Mouse (Mus musculus) 3134 (cell line): ENCODE results near the gene Ncoa7.
A peak's percentile ranks its signal among the peaks of the same experiment; 100 is the strongest.

Experiments
- DNase-seq: peaks from one replicate; pipeline ENCODE4 v3.0.0-alpha.2; 2011; ENCODE audit warnings: low spot score; ENCODE audit not compliant: insufficient read length; ENCODE audit errors: extremely low read depth

Ncoa7 gene

DNA sequence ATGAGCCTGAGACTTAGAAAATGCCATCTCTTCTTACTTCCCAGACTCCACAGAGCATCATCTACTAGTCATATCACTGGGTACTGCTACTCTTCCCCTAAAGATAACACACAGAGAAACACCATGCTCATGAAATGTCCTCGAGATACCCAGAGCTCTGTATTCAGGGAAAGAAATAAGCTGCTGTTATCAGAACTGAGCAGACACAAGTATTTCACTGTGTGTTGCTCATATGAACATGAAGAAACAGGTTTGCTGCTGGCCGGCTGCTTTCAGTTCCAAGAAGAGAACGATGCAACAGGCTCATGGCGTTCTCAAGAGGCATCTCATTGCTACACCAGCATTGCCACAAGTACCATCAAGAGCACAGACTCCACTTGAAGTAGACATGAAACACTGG is 53.3 kb downstream of the Ncoa7 start:
- no peak for DNase-seq

DNA sequence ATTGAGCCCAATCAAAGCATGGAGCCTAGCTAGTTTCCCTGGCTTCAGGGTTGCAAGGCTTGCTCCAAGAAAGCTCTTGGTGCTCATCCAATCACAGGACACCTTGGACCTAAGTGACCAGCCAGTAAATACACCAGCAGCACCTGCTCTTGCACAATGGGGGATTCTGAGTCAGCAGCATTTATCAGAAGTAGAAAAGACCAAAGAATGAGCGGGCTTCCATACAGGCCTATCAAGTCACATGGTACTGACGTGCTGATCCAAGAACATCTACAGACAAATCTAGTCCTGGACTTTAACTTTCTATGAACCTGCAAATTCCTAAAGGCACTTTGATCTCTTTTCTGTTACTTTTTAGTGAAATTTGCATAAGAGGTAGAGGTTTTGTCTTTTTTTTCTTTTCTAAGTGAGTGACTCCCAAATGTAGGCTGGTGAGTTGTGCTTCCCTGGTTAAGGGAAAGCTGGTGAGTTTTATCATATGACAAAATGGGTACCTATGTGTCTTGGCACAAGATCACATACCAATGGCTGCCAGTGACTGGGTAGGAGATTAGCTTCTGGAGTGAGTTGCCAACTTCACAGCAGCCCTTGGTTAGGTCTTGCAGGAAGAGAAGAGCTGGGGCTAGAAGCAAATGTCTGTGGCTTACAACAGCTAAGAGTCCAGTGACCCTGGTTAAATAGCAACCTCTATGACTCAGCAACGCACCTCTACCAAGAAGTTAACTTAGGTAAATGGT is 57.7 kb downstream of the Ncoa7 start:
- DNase-seq, result no peak

GRCm38 (mm10) chr10:30743275-30743674 is 59.9 kb downstream of the Ncoa7 start:
- DNase-seq, result no peak

GRCm38 (mm10) chr10:30738403-30738802 is 64.7 kb downstream of the Ncoa7 start:
- no peak for DNase-seq

DNA sequence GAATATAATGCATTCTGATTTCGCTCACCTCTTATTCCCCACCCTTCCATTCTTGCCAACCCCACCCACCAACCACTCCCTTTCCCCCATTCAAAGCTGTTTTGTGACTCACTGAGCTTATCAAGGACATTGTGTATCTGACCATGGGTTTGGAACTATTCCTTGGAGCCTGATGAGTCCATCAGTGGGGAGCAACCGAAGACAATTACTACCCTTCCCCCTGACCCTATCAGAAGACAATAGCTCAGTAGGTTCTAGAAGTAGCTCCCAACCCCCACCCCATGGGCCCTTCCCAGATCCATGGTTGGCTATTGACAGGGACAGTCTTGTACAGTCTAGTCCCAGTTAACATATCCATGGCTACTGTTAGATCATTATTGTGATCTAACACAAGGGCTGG is 65.8 kb downstream of the Ncoa7 start:
- DNase-seq, result no peak

- no peak for DNase-seq
These were observed 69.9 kb downstream of the Ncoa7 start for GRCm38 (mm10) chr10:30733148-30733785.

GRCm38 (mm10) chr10:30731321-30731914 is 71.7 kb downstream of the Ncoa7 start:
- DNase-seq, result no peak

GRCm38 (mm10) chr10:30730791-30731190 is 72.3 kb downstream of the Ncoa7 start:
- no peak for DNase-seq

- peak; percentile 74 for DNase-seq
These were observed 73.7 kb downstream of the Ncoa7 start for GRCm38 (mm10) chr10:30729157-30730096.

DNA sequence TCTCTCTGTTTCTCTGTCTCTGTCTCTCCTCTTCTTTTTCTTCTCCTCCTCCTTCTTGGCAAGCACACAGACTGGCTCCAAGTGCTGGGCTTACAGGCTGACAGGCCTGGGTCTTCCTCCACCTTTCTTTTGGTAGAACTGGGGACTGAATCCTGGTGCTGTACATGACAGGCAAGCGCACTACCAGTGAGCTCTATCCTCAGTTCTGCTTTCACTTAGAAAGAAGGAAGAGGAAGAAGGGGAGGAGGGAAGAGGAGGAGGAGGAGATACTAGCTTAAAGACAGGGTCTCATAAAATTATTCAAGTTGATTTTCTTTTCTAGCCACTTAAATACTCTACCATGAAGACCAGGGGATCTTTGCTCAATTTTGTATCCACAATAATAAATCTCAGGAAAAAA is 80.1 kb downstream of the Ncoa7 start:
- DNase-seq, result no peak

DNA sequence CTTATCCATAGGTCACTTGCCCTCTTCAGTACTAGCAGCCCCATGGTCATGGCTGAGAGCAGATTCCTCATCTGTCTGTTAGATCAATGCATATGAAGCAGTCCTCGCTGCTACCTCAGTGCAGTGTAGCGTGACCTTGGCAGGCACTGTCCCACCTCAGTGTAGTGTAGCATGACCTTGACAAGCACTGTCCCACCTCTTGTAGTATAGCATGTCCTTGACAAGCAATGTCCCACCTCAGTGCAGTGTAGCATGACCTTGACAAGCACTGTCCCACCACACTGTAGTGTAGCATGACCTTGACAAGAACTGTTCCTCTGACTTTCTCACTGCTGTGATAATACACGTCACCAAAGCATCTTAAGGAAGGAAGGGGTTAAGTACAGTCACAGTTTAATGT is 82.6 kb downstream of the Ncoa7 start:
- DNase-seq, result no peak

- DNase-seq, result no peak
These were observed 83.2 kb downstream of the Ncoa7 start for GRCm38 (mm10) chr10:30719947-30720346.

DNA sequence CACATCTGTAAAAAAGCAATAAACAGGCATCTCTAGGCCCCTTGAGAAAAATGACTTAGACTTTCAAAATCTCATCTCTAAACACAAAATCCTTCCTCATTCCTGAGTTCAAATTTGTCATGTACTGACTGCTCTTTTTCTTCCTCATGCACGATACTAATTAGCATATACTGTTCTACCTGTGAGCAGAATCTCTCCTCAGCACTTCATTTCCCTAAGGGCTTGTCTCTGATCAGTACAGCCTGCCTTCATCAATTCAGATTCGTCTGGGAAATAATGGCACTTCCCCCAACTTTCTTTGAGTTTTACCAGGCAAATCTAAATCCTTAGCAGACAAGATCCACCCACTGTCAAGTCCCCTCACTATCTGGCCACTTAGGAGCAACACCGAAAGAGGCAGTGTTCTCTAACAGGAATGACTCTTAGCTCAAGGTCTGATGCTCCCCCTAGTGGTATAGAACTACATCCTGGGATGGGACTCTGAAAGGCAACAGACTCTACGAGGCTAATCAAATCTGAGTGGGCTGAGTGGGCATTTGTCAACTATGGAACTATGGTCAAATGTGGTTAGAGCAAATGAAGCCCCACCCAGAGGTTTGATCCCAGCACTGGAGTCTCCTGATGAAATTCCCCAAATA is 84.3 kb downstream of the Ncoa7 start:
- DNase-seq, result peak; percentile 25

DNA sequence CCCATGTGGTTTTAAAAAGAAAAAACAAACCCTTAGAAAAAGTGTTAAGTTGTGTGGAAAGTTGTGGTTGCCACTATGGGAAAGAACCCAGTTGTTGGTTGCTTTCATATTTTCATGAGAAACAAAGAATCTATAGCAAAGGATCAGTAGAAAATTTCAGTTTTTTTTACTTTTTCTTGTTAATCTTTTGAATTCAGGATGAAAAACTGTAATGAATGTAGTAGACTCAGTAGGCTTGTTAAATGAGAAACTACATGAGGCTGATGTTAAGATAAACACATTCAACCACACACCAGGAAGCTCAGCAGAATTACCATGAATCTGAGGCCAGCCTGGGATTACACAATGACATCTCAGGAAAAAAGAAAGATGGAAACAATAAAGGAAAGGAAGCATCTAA is 87.0 kb downstream of the Ncoa7 start:
- DNase-seq, result no peak

- DNase-seq, result no peak
These were observed 90.6 kb downstream of the Ncoa7 start for GRCm38 (mm10) chr10:30712540-30712939.

DNA sequence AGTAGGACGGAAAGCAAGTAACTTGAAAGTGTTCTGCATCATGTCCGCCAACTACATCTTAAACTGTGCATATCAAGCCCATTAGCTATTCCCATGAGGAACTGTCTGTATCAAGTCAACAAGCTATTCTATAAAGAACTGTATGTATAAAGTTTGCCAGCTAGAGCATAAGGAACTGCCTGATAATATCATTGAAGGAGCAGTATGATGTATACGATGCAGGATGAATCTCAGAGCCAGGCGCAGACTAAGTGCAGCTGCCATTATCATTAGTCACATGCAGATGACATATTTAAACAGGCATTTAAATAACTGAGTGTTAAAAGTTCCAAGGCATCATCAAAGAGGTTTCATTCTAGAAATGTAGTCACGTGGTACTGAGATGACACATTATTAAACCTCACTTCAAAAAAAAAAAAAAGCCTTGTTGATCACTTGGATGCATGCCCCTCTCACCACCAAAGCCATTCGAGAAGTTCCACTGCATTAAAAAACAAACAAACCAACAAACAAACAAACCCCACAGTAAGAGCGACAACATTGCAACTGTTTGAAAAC is 93.2 kb downstream of the Ncoa7 start:
- DNase-seq, result no peak

DNA sequence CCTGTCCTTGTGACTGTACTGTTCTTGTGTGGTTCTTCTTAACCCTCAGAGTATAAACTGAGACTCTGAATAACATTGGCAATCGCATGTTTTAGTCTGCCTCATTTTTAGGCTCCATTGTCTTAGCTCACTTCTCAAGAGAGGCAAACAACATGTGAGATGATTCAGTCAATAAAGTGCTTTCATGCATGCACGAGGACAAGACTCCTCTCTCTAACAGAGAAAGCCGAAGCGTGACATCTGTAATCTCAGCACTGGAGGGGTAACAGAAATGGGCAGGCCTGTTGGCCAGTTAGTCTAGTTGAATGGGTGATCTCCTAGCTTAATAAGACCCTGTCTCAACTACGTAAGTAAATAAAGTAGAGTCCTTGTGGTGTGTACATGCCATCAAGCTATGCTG is 95.1 kb downstream of the Ncoa7 start:
- DNase-seq, result no peak

DNA sequence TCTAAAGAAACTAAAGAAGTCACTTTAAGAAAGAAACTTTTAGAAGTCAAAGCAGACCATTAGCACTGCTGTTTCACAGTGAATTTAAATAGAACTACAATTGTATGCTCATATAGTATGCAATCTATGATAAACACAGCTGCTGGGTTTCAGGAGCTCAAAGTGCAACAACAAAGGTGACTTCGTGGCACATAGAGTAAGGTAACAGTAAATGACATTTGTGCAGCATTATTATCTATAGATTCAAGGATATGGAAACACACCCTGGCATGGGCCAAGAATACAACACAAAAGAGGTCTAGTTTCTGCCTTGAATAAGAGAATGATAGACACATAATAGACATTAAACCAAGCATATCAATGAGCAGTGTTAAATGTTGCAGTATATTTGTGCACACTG is 100.5 kb downstream of the Ncoa7 start:
- no peak for DNase-seq

DNA sequence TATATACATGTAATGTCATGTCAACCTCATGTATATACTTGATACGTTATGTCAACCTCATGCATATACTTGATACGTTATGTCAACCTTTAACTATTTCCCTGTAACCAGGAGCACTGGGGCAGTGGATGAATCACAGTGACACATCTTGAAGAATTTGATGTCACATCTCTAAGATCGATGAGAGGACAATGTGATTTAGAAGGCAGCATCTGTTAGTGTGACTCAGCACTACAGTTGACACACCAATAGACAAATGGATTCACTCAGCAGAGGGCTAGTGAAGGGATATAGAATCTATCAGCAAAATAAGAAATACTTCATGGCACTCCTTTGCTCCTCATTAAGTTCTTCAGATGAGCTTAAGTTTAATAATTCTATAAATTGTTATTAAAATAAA is 116.3 kb downstream of the Ncoa7 start:
- no peak for DNase-seq

DNA sequence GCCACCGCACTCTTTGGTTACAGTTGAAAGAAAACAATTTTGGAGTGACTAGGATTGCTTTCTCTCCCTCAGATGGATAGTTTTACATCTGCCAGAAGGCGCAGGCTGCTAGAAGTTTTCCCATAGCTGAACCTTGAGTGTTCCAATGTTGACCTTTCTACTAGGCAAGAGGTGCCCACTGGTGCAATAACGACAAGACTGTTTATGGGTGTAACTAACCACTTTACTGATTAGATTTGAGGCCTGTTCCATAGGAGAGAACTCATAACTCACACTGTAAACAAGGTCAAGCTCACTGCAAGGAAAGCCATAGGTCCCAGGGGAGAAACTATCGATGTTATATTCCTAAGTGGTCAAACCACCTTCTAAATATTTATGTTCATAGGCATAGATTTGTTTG is 119.7 kb downstream of the Ncoa7 start:
- no peak for DNase-seq
